Mouse (Mus musculus) limb, embryonic 13.5 days (tissue): ENCODE data around the gene Nudt1. TPM values are rescaled to one million over a fixed set of nuclear protein-coding genes. Genes with fewer than 3 reads are reported as not detected.

ENCODE experiments used
- ATAC-seq: fragments of 200-750 bp; cut with Nextera tagmentation; 2 replicates; pipeline ENCODE4 v1.8.0; 2017; ENCODE audit warnings: low read depth, moderate number of reproducible peaks, moderate TSS enrichment; ENCODE audit not compliant: low FRiP score
- H3K27ac ChIP-seq: fragments of 300-500 bp; sonication (generic); 2 replicates; pipeline ENCODE4 v1.5.1; 2015; ENCODE audit warnings: inconsistent platforms, mild to moderate bottlenecking, moderate library complexity
- H3K27me3 ChIP-seq: fragments of 300-500 bp; sonication (generic); 2 replicates; pipeline ENCODE4 v1.6.1; 2015; ENCODE audit warnings: mild to moderate bottlenecking, inconsistent platforms
- H3K36me3 ChIP-seq: fragments of 300-500 bp; sonication (generic); 2 replicates; pipeline ENCODE4 v1.6.1; 2015; ENCODE audit warnings: inconsistent platforms, mild to moderate bottlenecking, moderate library complexity
- H3K4me1 ChIP-seq: fragments of 300-500 bp; sonication (generic); 2 replicates; pipeline ENCODE4 v1.6.1; 2015; ENCODE audit warnings: inconsistent platforms
- H3K4me2 ChIP-seq: fragments of 300-500 bp; sonication (generic); replicated peaks from 2 replicates; pipeline ENCODE4 v1.6.1; 2015; ENCODE audit warnings: inconsistent platforms, mild to moderate bottlenecking, moderate library complexity
- H3K4me3 ChIP-seq: fragments of 300-500 bp; sonication (generic); 2 replicates; pipeline ENCODE4 v1.5.1; 2015; ENCODE audit warnings: moderate library complexity, mild to moderate bottlenecking, inconsistent platforms
- H3K9ac ChIP-seq: fragments of 300-500 bp; sonication (generic); 2 replicates; pipeline ENCODE4 v1.6.1; 2015; ENCODE audit warnings: mild to moderate bottlenecking, inconsistent platforms
- H3K9me3 ChIP-seq: fragments of 300-500 bp; sonication (generic); 2 replicates; pipeline ENCODE4 v1.6.1; 2016; ENCODE audit warnings: inconsistent platforms
- WGBS: fragments of 180-500 bp; shearing (Covaris S2); methylation state at CpG from one replicate; pipeline ENCODE4 v1.1.7; 2015; 5-methylcytosine and 5-hydroxymethylcytosine counted together
- polyA plus RNA-seq: library from polyadenylated mRNA; unstranded; fragments of >200 nt; fragmentation: Nextera tagmentation; extraction: Ambion mirVana; gene quantifications from 2 replicates; pipeline ENCODE4 v1.2.1, GENCODE M21; 2015

The Nudt1 gene
- polyA plus RNA-seq, 1 experiment from 2014 or later = 46.6 TPM

- H3K27me3 ChIP-seq = no peaks in the 10 kb centered on the region
- H3K36me3 ChIP-seq = no peaks in the 10 kb centered on the region
- H3K9ac ChIP-seq = no peak overlapping the region
- ATAC-seq = no peak
- H3K4me2 ChIP-seq = no peak overlapping the region
- WGBS = 95% methylated on average over 3 of the region's 3 CpGs
- peaks cover 16% of the 10 kb centered on the region for H3K4me1 ChIP-seq
- H3K4me3 ChIP-seq = no peak overlapping the region
- H3K9me3 ChIP-seq = no peaks in the 10 kb centered on the region
- 0 out of 2 replicates have a peak overlapping the region, but pooled peaks have one; percentile 76 for H3K27ac ChIP-seq
Observed at GRCm38 (mm10) chr5:140371671-140372070, 50.2 kb downstream of the Nudt1 start.

GRCm38 (mm10) chr5:140373711-140374110 is 52.3 kb downstream of the Nudt1 start:
- Histone ChIP-seq H3K27ac (no peak overlapping the region), H3K27me3 (no peaks in the 10 kb centered on the region), H3K4me1 (peaks cover 19% of the 10 kb centered on the region), H3K4me2 (no peak overlapping the region), H3K9ac (no peak overlapping the region), H3K9me3 (no peaks in the 10 kb centered on the region), H3K36me3 (no peaks in the 10 kb centered on the region), H3K4me3 (no peak overlapping the region)
- no peak for ATAC-seq
- WGBS = 70% methylated on average over 2 of the region's 2 CpGs

GRCm38 (mm10) chr5:140374226-140374625 is 52.8 kb downstream of the Nudt1 start:
- Histone ChIP-seq H3K9me3 (no peaks in the 10 kb centered on the region), H3K27ac (no peak overlapping the region), H3K27me3 (no peaks in the 10 kb centered on the region), H3K4me2 (no peak overlapping the region), H3K4me1 (peaks cover 19% of the 10 kb centered on the region), H3K9ac (no peak overlapping the region), H3K36me3 (no peaks in the 10 kb centered on the region), H3K4me3 (no peak overlapping the region)
- 55% methylated on average over 3 of the region's 3 CpGs for WGBS
- no peak for ATAC-seq

GRCm38 (mm10) chr5:140375249-140375829 is 53.9 kb downstream of the Nudt1 start:
- Histone ChIP-seq H3K27ac (no peak overlapping the region), H3K4me2 (no peak overlapping the region), H3K4me1 (peaks cover 22% of the 10 kb centered on the region), H3K9ac (no peak overlapping the region), H3K4me3 (no peak overlapping the region), H3K36me3 (no peaks in the 10 kb centered on the region), H3K27me3 (no peaks in the 10 kb centered on the region), H3K9me3 (no peaks in the 10 kb centered on the region)
- no peak for ATAC-seq
- WGBS = 90% methylated on average over 4 of the region's 4 CpGs

- 82% methylated on average over 6 of the region's 6 CpGs for whole genome bisulfite sequencing
- no peak for ATAC-seq
- no peaks in the 10 kb centered on the region for H3K27me3 ChIP-seq
- no peak overlapping the region for H3K4me2 ChIP-seq
- H3K4me3 ChIP-seq = no peak overlapping the region
- H3K27ac ChIP-seq = no peak overlapping the region
- H3K36me3 ChIP-seq = no peaks in the 10 kb centered on the region
- H3K9ac ChIP-seq = no peak overlapping the region
- H3K4me1 ChIP-seq = peaks cover 15% of the 10 kb centered on the region
- no peaks in the 10 kb centered on the region for H3K9me3 ChIP-seq
Observed at GRCm38 (mm10) chr5:140378121-140378853, 56.8 kb downstream of the Nudt1 start.

GRCm38 (mm10) chr5:140379299-140379698 is 57.8 kb downstream of the Nudt1 start:
- peaks cover 20% of the 10 kb centered on the region for H3K4me1 ChIP-seq
- H3K9me3 ChIP-seq = no peaks in the 10 kb centered on the region
- no peak overlapping the region for H3K4me3 ChIP-seq
- 74% methylated on average over 6 of the region's 6 CpGs for WGBS
- no peak overlapping the region for H3K9ac ChIP-seq
- no peak overlapping the region for H3K4me2 ChIP-seq
- peak overlapping the region; percentile 33; the same call in 1 of the 2 replicates for H3K27ac ChIP-seq
- no peak for ATAC-seq
- H3K27me3 ChIP-seq = no peaks in the 10 kb centered on the region
- no peaks in the 10 kb centered on the region for H3K36me3 ChIP-seq

GRCm38 (mm10) chr5:140381156-140381555 is 59.7 kb downstream of the Nudt1 start:
- Histone ChIP-seq H3K4me2 (no peak overlapping the region), H3K9me3 (no peaks in the 10 kb centered on the region), H3K27me3 (no peaks in the 10 kb centered on the region), H3K4me1 (peaks cover 21% of the 10 kb centered on the region), H3K36me3 (no peaks in the 10 kb centered on the region), H3K27ac (no peak overlapping the region), H3K9ac (no peak overlapping the region), H3K4me3 (no peak overlapping the region)
- ATAC-seq = no peak
- WGBS = 91% methylated on average over 7 of the region's 7 CpGs

GRCm38 (mm10) chr5:140382688-140383087 is 61.2 kb downstream of the Nudt1 start:
- Histone ChIP-seq H3K27ac (no peak overlapping the region), H3K9me3 (no peaks in the 10 kb centered on the region), H3K4me2 (no peak overlapping the region), H3K4me3 (no peak overlapping the region), H3K4me1 (peaks cover 29% of the 10 kb centered on the region), H3K36me3 (no peaks in the 10 kb centered on the region), H3K9ac (no peak overlapping the region), H3K27me3 (no peaks in the 10 kb centered on the region)
- WGBS = 95% methylated on average over 6 of the region's 6 CpGs
- no peak for ATAC-seq

GRCm38 (mm10) chr5:140383559-140383958 is 62.1 kb downstream of the Nudt1 start:
- 27% methylated on average over 7 of the region's 7 CpGs for WGBS
- Histone ChIP-seq H3K4me1 (peaks cover 35% of the 10 kb centered on the region), H3K27me3 (no peaks in the 10 kb centered on the region), H3K4me2 (peak overlapping the region; percentile 35), H3K27ac (peak overlapping the region; percentile 52; the same call in 1 of the 2 replicates), H3K4me3 (no peak overlapping the region), H3K9ac (peak overlapping the region; percentile 52; the same call in 1 of the 2 replicates), H3K9me3 (no peaks in the 10 kb centered on the region), H3K36me3 (no peaks in the 10 kb centered on the region)
- peak; percentile 58; the same call in 1 of the 2 replicates for ATAC-seq

- no peak overlapping the region for H3K27ac ChIP-seq
- no peaks in the 10 kb centered on the region for H3K9me3 ChIP-seq
- H3K4me2 ChIP-seq = no peak overlapping the region
Observed at GRCm38 (mm10) chr5:140384462-140384861, 63.0 kb downstream of the Nudt1 start.

GRCm38 (mm10) chr5:140387236-140387635 is 65.8 kb downstream of the Nudt1 start:
- H3K4me2 ChIP-seq = peak overlapping the region; percentile 94
- H3K27ac ChIP-seq = no peak overlapping the region
- 90% methylated on average over 7 of the region's 7 CpGs for WGBS
- H3K36me3 ChIP-seq = no peaks in the 10 kb centered on the region
- no peak overlapping the region for H3K4me3 ChIP-seq
- H3K27me3 ChIP-seq = no peaks in the 10 kb centered on the region
- no peak for ATAC-seq
- H3K9ac ChIP-seq = no peak overlapping the region
- peaks cover 31% of the 10 kb centered on the region for H3K4me1 ChIP-seq
- no peaks in the 10 kb centered on the region for H3K9me3 ChIP-seq

More at GRCm38 (mm10) chr5:140384462-140384861, 63.0 kb downstream of the Nudt1 start:
- Histone ChIP-seq H3K36me3 (no peaks in the 10 kb centered on the region), H3K27me3 (no peaks in the 10 kb centered on the region), H3K4me3 (no peak overlapping the region), H3K9ac (peak overlapping the region; percentile 52; the same call in 1 of the 2 replicates), H3K4me1 (peaks cover 35% of the 10 kb centered on the region)
- ATAC-seq = no peak
- WGBS = 95% methylated on average over 1 of the region's 1 CpGs
